Mouse (Mus musculus) ES-CJ7 (cell line): ENCODE measurements around the gene Nhej1.
A peak's percentile ranks its signal among the peaks of the same experiment; 100 is the strongest.

ENCODE experiments used
- DNase-seq: peaks from one replicate; pipeline ENCODE4 v3.0.0; 2011; ENCODE audit warnings: low read depth, low spot score

The Nhej1 gene

DNA sequence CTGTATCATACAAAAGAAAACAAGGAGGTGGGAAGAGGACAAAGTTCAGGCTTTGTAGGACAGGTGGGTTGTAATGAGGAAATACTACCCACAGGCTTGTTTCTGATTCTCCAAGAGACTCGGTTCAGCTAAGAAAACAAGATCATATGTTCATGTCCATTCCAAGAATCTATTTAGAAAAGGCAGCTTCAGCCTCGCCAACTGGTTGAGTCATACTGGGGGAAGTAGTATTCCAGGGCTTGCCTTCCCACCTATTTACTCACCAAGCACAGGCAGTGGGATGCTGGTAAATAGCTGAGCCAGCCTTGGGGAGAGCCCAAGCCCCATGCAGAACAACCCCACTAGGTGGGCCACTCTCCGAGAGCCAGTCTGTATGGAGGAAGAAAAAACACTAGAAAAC is 3.6 kb upstream of the Nhej1 start:
- no peak for DNase-seq

DNA sequence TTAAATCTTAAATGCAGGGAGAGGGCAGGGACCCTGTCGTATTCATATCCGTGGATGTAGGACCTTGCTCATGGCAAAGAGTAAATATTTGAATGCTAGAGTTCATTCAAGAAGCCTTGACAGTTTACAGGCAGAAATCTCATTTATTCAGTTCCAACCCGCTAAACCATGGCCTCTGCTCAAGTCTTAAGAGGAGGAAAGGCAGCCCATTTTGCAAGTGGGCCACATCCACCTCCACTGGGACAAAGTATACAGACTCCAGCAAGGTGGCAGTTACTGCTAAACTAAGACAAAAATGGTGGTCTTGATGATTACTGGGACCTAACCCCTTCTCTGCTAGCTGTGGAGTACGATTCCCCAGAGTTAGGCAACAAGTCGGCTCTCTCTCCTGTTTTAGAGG is 418 bp upstream of the Nhej1 start:
- DNase-seq = no peak

DNA sequence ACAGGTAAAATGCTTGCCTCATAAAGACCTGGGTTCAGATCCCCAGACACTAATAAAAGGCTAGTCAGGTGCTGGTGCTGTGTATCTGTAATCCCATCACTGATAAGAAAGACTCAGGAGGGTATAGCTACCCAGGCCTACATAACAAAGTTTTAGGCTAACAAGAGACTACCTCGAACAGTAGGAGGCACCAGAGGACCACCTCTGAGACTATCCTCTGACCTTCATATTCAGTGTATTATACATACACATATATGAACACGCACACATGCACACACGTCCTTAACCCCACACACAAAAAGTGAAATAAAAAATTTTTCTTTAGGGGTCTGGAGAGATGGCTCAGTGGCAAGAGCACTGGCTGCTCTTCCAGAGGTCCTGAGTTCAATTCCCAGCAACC is 2.8 kb downstream of the Nhej1 start:
- DNase-seq = peak; percentile 33

DNA sequence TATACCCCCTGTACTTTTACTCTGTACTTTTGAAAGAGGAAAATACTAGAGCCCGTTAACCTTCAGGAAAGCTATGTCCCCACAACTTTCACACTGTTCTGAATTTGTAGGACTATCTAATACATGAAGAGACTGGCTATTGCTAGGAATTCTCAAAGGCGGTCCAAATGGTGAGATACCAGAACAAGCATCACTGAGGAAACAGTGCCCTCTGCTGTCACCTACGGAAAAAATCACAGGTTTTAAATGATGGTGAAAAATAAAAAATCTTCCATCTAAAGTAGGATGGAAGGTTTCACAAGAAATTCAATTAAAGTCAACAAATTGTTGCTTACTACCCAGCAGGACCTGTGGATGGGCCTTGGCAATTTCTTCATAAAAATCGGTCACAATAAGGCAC is 72.9 kb downstream of the Nhej1 start:
- DNase-seq = peak; percentile 48

DNA sequence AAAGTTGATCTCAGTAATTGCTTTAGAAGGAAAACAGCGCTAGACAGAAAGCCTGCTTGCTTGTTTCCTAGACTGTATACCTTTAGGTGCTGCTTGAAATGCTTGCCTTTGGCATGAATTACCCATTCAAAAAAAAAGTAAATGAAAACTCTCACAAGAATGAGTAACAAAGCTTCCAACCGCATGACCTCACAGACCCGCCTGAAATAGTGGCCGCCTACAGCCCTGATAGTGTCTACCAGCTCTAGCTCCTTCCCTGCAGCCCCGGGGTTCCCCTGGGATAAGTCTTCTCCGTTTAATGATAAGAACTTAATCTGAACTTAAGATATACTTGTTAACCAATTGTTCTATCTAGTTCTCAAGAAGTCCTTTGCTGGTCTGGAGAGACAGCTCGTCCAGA is 73.6 kb downstream of the Nhej1 start:
- DNase-seq = no peak

DNA sequence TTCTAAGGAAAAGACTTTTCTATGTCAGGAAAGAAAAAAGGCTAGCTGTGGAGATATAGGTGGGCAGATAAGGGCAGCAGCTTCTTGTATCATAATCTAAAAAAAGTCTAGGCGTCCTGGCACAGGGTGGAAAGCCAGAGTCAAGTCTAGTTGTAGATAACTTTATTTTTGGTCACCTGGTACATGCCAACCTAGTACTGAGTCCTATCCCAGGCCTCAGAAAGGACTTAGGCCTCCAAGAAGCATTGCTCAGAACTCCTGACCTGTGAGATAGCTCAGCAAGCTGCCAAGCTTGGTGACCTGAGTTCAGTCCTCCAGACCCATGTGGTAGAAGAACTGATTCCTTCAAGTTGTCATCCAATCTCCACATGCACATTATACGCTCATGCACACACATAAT is 76.4 kb downstream of the Nhej1 start:
- no peak for DNase-seq

DNA sequence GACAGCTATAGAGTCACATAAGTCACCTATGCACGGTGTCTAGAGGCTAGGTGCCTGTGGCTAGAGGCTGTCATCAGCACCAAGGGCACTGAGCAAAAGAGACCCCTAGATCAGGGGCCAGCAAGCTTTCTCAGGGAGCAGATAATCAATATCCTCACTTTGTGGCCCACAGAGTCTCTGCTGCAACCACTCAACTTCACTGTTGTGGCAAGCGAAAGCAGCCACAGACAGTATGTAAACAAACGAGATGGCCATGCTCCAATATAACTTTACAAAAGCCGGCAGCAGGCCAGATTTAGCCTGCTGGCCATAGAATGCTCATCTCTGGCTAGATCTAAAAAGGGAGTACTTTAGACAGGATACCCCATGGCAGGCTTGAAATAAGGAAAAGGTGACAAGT is 77.0 kb downstream of the Nhej1 start:
- DNase-seq = no peak

DNA sequence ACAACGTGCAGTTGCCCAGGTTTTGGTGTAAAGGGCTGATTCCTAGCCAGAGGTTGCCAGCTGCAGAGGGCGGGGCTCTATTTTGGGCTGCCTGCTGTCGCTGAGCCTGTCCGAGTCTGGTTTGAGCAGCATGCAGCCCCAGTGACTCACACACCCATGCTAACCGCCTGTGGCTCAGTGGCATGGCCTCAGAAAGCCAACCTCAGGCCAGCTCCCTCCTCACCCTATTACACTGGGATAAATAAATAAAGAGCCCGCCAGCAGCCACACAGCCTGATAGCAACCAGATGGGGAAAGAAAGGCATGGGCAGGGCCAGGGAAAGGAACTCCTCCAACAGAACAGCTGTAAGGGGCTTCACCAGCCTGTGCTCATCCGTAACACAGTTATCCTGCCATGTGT is 84.6 kb downstream of the Nhej1 start:
- no peak for DNase-seq

DNA sequence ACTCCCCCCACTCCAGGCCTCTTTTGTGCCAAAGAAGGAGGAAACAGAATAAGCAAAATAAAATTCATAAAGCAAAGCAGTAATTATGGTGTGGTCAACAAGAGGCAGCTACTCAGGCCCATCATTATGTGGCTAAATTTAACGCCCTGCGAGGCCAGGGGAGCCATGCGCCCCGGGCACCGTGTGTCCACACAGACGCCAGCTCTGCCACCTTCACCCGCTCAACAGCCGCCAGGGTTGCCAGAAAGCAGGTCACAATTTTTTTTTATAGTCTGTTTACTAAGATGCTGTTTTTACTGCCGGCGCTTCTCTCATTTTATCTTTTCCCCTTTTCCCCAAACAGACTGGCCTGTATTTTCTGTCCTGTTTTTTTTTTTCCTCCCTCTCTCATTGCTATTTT is 93.0 kb downstream of the Nhej1 start:
- no peak for DNase-seq

DNA sequence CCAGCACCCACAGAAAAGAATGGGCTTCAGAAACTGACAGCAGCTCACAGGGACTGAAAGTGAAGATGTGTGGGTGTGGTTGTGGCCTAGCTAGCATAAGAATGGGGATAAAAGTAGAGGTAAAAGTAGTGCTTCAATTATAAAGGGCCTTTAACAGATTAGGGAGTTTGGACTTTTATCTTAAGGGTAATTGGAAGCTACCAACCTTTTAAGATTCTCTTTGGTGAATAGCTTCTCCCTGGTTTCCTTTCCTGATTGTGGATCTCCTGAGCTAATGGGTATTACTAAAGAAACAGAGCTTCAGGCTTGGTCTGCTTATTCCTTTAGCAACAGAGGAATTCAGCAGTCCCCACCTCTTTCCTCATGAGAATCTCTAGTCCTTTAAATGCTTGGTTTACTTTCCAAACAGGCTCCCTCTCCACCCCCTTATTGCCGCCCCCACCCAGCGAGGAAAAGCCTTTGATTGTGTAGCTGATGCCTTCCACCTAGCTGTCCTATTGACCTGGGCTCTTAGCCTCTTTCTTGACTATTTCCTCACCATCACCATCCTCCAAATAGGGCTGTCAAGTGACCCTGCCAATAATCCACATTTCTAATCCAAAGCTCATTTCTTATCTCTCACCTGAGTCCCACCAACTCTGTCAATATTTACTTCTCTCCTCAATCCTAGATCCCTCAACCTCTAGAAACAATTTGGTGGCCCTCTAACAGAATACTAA is 97.8 kb downstream of the Nhej1 start:
- peak; percentile 68 for DNase-seq

DNA sequence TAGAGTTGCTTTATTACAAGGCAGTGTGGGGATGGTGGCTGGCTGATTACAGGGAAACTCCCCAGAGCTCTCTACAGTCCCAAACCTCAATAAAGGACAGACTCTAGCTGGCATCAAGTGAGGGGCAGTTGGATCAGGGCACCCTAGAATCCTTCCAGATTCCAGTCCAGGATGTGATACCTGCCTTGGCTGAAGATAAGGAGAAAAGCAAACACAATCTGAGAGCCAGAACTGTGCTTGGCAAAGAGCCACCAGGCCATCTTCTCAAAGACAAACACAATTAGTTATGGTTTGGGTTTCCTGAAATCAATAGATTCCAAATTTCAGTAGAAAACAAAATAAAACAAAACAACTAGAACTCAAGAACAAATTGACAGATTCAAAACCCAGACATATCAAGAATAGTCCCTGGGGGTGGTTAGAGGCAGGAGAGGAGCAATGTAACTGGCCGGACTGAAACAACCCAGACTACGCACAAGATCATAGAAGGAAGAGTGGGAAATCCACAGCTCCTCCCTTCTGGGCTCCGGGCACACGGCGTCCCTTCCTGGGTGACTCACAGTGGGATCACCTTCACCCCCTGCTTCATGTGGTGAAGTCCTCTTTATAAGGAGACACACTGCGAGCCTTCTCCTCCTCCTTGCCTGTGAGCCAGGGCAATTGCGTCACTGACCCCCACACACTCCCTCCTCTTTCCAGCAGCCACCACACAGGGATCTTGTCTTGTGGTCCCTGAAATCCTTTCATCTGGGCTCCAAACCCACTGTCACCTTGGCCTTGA is 100.4 kb downstream of the Nhej1 start:
- no peak for DNase-seq

DNA sequence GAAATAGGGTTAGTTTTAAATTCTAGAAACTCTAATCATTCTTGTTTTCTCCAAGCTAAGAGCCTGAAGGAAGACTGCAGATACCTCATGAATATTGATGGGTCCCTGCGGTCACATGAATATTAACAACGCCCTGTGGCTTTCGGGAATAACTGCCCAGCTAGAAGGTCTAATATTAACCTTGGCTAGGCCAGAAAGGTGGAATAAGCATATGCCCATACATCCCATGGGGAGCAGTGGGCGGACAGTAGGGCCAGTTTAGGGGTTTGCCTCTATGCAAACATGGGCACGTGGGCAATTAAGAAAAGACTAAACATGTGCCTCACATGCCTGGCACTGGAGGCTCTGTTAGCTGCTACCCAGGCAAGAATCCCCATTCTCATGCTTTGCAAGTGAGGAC is 102.8 kb downstream of the Nhej1 start:
- no peak for DNase-seq

DNA sequence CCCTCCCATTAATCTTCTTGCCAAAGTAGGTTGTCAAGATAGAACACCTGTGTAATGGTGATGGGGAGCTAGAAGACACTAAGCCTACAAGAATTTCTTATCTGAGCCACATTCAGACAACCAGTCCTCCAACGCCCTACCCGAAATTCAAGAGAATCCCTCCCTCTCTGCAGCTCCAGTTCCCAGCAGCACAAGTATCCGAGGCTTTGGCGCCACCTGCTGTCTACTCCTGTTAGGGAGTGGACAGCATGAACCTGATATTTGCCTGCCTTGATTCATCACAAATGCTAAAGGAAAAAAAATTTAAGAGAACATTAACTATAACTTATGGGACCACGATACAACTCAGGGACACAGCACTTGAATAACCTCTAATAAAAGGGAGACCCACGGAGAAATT is 108.2 kb downstream of the Nhej1 start:
- DNase-seq = peak; percentile 87

DNA sequence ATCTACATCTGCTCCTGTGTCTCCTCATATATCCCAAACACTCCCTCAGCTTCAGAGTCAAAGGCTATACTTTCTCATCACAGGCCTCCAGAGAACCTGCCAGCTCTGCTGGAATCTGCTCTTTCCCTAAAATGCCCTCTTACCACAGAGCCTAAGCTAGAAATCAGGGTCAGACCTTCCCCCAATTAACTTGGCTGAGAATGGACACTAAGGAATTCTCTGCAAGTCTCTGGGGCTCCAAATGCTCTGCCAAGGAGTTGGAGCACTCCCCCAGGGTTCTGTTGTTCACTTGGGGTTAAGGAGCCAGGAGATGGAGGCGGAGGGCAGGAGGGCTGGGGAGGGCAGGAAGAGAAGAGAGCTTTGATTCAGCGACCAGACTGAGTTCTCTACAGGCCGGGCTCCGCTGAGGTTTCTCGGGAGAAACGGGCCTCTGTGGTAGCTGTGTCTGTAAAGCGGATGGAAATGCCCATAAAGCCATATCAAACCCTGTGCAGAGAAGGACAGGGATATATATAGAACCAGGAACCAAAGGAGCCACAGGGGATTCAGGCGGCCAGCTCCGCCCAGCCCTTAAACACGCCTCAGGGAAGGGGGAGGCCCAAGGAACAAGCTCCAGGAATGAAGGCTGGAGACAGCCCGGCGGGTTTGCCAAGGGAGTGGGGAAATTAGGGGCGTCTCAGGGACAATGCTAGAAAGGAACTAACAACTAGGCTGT is 109.3 kb downstream of the Nhej1 start:
- no peak for DNase-seq

DNA sequence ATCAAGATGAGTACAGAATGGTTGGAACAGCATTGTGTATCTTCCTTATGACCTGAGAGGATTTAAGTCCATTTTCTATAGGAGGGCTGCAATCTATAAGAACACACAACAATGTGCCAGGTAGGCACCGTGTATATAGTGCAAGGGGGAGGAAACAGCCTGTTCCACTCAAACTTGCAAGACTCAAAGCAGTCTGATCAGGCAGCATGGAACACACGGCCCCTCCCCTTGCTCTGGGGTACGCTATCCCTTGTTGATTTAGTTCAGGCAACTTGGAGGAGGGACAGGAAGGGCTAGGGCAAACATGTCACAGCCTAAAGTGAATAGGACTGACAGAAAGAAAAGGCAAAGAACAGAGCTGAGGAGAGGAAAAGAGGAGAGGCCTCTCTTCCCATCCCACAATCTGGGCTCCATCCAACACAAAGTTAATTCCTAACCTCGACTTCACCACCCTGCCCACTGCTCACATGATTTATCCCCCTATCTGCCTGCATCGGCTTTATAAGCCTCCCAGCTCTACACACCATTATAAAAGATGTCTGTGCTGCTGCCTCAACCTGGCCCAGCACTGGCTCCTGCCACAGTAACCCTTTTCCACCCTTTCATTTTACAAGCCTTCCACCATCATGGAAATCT is 110.7 kb downstream of the Nhej1 start:
- DNase-seq = no peak

DNA sequence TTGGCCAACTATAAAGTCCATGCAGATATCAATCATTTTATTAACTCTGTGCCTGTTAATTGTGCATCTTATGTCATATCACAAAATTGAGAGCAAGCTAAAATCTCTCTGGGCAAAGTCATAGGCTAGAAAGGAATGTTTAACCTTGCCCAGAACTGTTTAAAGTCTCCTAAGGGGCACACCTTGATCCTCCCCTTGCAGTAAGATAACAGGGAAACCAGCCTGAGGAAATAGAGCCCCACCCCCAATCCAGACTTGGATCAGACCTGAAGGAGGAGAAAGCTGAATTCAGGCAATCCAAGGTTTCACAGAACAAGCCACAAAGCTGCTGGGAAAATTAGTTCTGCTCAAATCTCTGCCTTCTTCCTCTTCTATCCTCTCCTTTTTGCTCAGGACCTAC is 114.2 kb downstream of the Nhej1 start:
- no peak for DNase-seq

DNA sequence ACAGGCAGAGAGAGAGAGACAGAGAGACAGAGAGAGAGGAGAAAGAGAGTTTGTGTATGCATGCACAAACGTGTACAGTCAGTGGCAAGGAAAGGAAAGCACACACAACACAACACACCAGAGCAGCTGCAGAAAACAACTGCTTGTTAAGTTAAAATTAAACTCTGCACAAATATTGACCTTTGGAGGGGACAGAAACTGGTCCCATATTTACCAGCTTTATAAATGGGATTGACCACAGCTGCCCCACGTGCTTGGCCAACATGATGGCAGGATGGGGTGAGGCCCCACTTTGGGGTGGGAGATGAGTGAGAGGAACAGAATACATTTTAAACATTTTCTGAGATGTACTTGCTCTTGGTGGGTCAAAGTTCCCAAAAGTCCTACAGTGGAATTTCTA is 114.8 kb downstream of the Nhej1 start:
- DNase-seq = no peak

DNA sequence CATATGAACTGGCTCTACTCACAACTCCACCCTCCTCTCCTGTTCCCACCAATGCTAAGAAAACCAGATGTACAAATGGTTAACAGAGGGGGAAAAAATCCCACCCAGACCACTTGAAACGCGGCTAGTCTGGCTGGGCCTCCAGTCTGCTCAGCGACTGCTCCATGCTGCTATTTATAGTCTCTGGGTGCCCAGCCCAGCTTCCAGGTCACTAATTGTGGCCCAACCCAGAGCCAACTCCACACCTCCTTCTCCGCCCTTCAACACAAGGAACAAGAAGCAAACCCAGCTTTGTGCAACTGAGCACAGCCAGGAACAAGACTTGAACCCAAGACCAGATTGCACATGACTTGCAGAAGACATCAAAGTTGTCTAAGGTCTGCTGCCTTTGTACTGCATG is 119.0 kb downstream of the Nhej1 start:
- no peak for DNase-seq

DNA sequence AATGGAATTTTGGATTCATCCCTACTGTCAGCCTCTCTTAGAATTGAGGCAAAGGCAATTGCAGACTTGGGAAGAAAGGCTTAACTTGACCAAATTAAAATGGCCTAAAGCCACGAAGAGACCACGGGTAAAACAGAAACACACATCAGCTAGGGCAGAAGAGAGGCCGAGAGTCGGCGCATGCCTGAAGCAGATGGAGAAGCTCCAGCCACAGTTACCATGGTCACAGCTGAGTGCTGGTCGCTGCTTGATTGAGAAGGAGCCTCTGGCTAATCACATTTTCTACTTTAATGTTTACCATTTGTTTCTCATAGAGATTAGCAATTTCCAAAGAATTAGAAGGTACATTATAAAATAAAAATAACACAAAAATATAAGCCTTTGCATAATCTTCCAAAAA is 123.8 kb downstream of the Nhej1 start:
- DNase-seq = no peak

DNA sequence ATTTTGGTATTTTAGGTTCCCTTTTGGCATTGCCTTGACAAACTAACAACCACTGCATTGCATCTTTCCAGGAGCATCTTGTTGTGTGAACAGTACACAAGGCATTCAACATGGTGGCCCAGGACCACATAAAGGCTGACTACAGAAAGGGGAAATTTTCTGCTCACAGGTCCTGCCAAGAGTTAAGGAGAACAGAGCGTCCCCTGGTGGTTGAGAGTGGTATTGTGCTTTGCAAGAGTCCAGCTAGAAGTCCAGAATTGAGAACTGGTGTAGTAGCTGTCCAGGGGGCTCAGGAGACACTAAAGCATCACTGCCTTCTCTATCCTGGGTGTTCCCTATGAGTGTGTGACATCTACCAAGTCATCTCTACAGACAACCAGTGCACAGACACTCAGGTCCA is 124.5 kb downstream of the Nhej1 start:
- peak; percentile 83 for DNase-seq

DNA sequence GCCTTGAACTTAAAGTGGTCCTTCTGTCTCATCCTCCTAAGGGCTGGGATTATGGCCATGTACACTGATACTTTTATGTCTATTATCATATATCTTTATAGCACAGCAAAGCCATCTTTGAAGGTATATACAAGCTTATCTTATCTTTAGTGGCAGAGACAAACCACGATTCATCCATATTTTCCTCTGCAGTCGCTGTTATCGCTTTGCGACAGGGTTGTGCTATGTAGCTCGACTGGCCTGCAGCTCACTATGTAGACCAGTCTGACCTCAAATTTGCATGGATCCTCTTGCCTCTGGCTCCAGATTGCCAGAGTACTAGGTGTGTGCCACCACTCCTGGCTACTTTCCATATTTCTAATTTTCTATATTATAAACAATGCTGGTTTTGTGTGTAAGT is 125.8 kb downstream of the Nhej1 start:
- DNase-seq = no peak

DNA sequence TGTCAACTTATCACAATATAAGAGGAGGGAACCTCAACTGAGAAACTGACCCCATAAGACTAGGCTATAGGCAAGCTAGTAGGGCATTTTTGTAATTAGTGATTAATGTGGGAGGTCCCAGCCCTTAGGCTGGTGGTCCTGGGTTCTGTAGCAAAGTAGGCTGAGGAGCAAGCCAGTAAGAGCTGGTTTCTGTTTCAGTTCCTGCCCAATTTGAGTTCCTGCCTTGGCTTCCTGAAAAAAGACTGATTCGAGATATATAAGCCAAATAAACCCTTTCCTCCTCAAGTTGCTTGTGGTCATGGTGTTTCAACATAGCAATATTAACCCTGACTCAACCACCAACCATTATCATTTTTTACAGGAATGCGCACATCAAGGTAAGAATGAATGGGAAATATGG is 127.8 kb downstream of the Nhej1 start:
- DNase-seq = no peak
